Mouse (Mus musculus) left cerebral cortex, postnatal 25 days (tissue): ENCODE results near the gene Farp2. TPM values are rescaled to one million over a fixed set of nuclear protein-coding genes. Genes with fewer than 3 reads are reported as not detected.
A peak's percentile ranks its signal among the peaks of the same experiment; 100 is the strongest.
"Not testable (repeated sequence)": the region's sequence is repeated elsewhere in the genome, so short reads cannot be mapped to it uniquely, and the experiment has no call there.

ENCODE experiments used
- DNase-seq, 2 experiments: peaks; one replicate each; pipeline ENCODE4 v3.0.0; 2022; ENCODE audit warnings: low spot score in 2 of 2, mixed read lengths in 1 of 2
- intact Hi-C: fragments of 180-260 bp; cut with DNase I; formaldehyde crosslinking; loops from one replicate; pipeline ENCODE4 v1.15.1; 2025
- total RNA-seq, 2 experiments: library from RNA; stranded (reverse); gene quantifications; 2 replicates each; pipeline ENCODE4 v1.2.3; 2021

Gene Farp2
- total RNA-seq, 2 experiments from 2014 or later: 10.8 to 13.3 TPM

DNA sequence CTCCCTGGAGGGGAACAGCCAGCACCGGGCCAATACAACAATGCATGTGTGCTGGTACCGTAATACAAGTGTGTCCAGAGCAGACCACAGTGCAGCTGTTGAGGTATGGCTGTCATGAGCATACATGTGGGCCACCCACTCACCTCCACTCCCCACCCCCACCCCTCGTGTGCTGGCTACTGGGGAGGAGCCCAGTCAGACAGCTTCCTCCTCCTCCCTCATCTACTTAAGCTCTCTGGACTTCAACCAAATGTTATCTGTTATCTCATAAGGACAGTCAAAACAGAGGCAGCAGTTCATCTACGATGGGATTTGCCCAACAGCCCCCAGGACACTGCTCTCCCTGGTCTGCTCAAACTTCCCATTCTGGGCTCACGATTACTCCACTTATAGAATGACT is 107.1 kb downstream of the Farp2 start:
- no peak for DNase-seq
- intact Hi-C loops: no loop called here

DNA sequence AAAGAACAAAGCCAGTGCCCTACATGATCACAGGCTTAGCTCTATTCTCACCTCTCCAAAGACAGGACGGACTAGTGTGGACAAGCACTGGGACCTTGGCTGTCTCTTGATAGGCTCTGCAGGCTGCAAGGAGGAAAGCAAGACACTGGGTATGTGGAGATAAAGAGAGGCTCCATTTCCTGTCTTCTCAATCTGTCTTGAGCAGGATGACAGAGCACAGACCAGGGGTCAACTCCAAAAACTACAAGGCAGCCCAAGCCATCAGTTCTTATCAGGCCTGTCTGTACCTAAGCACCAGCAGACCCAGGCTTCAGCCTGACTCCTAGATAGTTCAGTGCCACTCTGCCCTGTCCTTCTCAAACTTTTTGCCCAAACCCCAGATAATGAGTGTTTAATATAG is 112.6 kb downstream of the Farp2 start:
- no peak for DNase-seq

DNA sequence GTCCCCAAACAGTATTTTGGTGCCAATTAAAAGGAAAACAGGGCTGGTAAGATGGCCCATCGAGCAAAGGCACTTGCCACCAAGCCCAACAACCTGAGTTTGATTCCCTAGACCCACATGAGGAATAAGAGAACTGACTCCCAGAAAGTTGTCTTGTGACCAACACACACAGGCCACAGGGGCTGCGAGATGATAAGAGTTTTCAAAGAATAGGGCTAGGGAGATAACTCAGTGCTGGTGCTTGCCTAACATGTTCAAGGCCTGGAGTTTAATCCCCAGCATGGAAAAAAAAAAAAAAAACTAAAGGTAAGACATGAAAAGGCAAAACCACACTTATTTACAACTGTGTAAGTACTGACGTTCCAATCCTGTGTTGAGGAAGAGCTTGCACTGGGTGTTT is 118.9 kb downstream of the Farp2 start:
- DNase-seq: no peak
- intact Hi-C loops: no loop called here

More for the DNA sequence above, 112.6 kb downstream of the Farp2 start:
- intact Hi-C loops: no loop called here

DNA sequence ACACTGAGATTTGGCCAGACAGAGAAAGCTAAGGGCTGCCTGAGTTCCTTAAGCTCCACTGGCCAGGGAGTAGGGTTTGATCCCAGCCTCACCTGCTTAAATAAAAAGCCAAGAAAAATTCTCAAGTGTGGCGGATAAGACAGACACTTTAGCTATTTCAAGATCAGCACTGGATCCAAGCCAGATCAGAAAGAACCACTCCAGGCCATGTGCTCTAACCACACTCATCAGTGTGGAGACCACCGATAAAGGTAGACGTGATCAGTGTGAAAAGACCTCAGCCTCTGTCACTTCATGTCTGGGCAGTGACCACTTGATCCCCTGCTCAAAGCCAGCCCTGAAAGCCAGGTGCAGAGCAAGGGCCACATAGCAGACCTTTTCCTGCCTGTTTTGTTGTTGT is 120.8 kb downstream of the Farp2 start:
- intact Hi-C loops: no loop called here
- DNase-seq: no peak

DNA sequence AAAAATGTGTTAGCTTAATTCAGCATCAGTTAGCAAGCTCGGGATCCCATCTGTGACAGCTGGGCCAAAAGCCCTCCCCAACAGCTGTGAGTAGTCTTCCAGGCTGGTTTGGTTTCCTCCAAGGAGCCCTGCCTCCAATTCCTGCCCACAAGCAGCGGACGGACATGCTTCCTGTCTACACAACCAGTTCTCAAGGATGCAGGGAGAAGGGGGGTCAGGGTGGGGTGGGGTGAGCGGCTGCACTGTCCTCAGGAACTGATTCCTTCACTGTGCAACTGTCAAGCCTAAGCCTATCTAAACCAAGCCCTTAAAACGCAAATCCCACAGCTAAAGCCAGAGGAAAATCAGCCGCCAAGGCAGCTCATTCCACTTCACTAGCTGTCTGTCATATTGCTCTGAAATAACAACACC is 122.6 kb downstream of the Farp2 start:
- intact Hi-C loops: loop anchor here (2.0 kb wide), 3 partner anchors 52 to 168 kb away; partner anchors contain the start of gene Ing5
- peak; percentile 54 to 85 for DNase-seq

DNA sequence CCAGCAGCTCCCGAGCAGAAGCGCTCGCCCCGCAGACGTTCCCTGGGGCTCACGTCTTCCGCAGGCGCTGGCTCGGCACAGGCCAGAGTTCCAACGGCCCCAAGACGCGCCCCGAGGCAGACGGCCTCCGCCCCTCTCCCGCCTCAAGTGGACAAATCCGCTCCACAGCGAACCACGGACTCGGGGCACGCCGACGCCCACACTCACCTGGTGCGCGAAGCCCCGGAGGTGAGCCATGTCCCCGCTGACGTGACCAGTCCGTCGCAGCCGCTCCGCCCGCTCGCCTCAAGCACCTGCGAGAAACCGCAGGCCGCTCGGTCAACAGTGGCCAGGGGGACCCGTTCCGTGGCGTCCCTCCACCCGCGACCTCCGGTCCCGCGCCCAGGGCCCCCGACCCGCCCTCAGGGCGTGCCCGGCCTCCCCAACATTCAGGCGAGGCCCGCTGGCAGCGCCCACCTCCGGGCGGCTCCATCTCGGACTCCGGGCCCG is 123.3 kb downstream of the Farp2 start:
- intact Hi-C loops: loop anchor here (1.0 to 2.0 kb wide), 6 partner anchors 52 to 168 kb away; partner anchors contain the start of genes Farp2, Hdlbp, Ing5 and Thap4
- DNase-seq: peak in 1 of 2 experiments; percentile 53

DNA sequence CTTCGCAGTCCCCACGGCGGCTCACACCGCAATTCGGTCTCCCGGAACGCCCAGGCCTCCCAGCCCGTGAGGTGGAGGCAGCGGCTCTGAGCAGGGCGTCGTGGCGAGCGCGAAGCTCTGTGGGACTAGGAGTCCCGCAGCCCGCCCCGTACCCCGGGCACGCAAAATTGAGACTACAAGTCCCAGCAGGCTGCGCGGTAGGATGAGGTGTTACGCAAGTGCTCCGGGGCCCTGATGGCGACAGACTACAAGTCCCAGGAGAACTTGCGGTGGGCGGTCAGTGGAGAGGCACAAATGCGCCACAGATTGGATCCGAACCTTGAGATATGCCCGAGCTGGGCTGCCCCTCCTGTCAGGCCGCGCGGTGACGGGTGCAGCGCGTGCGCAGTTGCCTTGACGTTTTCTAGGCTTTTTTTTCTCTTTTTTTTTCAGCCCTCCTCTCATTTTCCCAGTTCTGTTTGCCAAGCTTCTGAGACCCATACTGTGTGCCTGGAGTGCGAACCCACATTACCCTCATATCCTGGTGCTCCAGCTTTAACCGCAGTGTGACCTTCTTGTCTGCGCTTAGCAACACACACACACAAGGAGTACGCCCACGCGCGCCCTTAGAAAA is 123.8 kb downstream of the Farp2 start:
- intact Hi-C loops: loop anchor here (1.0 to 2.0 kb wide), 6 partner anchors 51 to 167 kb away; partner anchors contain the start of genes Farp2, Hdlbp, Ing5 and Thap4
- DNase-seq: peak; percentile 99 to 100

DNA sequence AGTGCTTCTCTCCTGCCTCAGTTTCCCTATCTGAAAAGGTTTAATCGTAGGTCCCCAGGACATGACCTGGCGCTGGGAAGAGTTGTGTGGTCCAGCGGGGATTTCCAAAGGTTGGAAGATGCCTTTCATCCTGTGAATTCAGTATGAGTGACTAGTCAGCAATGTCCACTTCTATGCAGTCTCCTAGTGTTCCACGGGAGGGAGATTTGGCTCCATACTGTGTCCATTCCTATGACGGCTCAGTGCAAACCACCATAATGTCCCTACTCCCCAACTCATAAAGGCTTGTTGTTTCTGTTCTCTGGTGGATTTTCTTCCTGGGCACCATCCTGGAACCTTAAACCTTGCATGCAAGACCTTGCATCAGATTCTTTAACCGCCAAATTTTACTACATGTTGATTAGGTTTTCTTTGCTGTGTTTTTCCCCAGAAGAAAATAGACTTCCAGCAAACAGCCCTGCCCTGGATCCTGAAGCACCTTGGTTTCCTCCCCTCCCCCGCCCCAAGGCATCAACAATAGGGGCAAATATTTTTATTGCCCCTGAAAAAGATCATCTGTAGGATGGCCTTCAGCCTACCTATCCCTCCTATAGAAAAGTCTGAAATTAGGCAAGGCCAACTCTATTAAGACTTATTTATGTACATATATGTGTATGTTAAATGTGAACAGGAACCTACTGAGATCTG is 124.5 kb downstream of the Farp2 start:
- intact Hi-C loops: no loop called here
- no peak for DNase-seq

DNA sequence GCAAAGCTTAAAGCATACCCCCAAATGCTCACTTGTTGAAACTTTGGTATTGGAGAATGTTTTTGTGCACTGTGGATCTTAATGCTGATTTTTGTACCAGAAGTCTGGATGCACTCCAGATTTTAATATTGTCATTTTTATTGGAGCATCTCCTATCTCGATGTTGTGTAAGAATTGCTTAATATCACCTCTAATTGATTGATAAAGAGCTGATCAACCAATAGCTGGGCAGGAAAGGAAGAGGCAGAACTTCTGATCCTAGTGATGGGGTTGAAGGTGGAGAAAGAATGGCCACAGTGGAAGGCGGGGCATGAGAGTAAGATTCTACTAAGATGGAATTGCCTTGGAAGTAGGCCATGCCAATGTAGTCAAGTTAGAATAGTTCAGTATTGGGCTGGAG is 130.1 kb downstream of the Farp2 start:
- intact Hi-C loops: no loop called here
- DNase-seq: no peak

DNA sequence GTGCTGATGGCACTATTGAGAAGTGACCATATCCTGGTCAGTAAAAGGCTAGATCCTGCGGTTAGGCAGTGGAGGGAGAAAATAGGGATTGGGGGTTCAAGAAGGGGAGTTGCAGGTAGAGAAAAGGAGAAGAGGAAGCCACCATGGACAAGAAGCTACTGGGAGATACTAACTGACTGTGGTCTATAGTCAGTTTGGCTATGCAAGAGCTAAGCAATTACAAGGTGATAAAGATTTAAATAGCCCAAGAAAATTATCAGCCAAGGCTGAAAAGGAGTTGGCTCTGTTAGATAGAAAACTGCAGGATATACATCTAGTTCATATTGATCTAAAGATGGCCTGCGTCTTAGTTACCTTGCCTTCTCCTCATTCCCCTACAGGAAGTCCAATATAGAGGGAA is 130.8 kb downstream of the Farp2 start:
- DNase-seq: no peak
- intact Hi-C loops: no loop called here

DNA sequence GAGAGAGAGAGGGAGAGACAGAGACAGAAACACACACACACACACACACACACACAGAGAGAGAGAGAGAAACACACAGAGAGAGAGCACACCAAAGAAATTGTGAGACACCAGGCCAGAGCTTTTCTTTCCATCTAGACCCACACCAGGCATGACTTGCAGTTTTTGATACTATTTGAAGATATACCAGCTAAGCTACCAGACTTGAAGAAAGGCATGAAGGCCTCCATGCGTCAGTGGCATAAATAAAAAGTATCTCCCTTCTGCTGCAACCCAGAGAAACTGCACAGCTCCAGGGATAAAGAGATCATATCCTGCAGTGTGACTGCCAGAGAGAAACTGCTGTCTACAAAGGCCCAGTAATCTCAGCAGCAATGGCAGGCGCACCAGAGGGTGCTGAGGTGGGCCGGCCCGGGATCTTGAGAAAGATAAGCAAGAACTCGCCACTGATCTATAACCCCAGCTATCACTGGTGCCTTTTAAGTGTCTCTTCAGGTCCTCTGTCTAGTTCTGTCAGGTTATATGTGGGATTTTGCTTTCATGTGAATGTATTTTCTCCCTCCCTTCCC is 137.8 kb downstream of the Farp2 start:
- peak in 1 of 2 experiments; percentile 41 for DNase-seq
- intact Hi-C loops: no loop called here

DNA sequence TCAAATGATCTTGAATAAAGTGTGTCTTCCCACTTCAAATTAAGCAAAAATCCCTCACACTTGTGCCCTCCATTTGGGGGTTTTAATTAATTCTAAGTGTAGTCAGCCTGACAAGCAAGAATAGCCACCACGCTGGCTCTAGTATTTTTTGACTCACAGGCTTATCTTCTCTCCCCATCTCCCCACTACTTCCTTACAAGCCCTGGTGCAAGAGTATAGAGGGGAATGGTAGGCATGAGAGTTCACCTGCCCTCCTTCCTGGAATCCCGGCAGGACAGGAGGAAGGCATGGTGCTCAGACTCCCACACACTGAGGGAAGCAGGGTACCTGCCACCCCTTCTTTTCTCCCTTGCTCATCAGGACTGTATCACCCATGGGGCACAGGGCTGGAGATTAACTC is 142.4 kb downstream of the Farp2 start:
- intact Hi-C loops: no loop called here
- peak in 1 of 2 experiments; percentile 11 for DNase-seq

DNA sequence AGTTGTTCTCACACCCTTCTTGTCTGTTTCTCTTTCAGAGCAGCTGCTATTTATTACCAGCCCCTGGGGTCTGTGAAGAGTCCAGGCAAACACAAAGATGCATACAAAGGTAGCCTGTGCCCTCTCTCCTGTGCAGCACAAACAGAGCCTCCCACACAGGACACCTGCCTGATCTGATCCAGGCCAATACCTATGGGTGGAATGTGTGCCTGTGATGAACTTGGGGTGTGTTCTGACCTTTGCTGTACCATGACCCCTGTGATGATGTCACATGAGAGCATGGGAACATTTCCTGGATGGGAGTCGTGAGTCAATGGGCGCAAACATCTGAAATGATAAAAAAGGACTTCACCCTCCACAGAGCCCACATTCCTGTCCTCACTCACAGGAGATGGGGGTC is 142.9 kb downstream of the Farp2 start:
- no peak for DNase-seq
- intact Hi-C loops: no loop called here

DNA sequence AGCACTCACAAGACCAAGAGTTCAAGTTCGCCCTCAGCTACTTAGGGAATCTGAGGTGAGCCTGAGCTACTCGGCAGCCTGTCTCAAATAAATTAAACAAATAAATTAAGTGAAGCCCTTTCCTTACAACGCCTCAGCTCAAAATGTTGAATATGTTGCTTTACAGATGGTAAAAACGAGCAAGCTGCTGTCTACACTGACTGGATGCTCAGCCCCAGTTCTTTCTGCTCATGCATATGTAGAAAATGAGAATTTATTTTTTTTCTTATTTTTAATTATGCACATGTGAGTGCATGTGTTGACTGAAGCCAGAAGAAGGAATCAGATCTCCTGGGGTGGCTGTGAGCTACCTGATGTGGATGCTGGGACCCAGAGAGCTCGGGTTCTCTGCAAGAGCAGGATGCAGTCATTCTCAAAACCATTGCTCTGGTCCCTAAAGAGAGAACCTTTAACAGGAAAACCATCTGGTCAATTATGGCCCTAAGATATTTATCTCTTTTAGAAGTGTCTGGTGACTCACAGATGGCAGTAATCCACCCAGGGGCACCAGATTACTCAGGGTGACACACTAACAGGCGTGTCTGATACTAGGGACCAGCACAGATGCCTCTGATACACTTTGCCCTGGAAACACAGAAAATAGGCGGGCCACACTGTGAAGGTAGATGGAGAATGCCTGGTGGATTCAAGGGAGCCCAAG is 144.6 kb downstream of the Farp2 start:
- no peak for DNase-seq
- intact Hi-C loops: no loop called here

DNA sequence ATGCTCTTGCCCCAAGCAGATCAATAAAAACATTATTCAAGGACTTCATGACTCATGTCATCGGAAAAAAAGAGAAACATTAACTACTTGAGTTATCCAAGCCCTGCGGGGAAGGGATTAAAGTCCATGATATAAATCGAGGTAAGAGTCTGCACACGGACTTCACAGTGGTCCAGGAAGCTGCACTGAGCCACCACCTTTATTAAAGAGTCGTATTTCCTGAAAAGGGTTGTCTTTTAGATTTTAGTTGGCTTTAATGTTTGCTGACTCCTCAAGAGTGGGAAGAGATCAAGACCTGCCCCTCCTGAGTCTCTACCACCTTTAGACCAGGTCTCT is 145.1 kb downstream of the Farp2 start:
- intact Hi-C loops: no loop called here
- no peak for DNase-seq

DNA sequence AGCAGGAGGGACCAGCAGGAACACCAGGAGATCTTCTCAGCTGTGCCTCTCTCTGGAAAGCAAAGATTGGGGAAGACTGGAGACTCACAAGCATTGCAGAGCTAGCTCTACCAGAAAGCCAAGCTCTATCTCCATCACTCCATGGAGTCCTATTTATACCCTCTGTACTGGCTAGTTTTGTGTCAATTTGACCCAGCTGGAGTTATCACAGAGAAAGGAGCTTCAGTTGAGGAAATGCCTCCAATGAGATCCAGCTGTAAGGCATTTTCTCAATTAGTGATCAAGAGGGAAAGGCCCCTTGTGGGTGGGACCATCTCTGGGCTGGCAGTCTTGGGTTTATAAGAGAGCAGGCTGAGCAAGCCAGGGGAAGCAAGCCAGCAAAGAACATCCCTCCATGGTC is 146.7 kb downstream of the Farp2 start, which contains the start of gene Stk25:
Stk25 (minus strand) TSS at position 101 of the 400 bp plus-strand sequence.
- DNase-seq, intact Hi-C loops: not testable (repeated sequence)

DNA sequence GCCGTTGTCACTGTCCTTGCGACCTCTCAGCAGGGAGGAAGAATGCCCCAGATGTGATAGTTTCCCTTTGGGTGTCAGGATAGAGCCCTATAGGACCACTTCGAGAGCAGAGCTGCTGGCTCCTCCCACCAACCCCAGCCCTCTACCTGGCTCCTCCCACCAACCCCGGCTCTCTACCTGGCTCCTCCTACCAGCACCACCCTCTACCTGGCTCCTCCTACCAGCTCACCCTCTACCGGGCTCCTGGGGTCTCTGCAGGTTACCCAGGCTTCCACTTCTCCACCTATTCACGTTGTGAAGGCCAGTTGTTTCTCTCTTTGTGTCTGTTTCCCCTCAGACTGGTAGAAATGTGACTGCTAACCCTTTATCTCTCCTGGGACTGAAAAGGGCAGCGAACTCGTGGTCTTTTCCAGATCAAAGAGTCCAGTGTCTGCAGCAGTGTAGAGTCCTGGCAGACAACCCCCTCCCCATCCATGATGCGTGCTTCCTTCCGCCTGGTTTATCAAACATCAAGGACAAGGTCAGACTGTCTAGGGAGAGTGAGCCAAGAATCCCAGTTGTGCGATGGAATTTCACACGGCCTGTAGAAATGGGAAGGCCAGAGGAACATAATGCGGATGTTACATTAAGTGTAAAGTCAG is 156.0 kb downstream of the Farp2 start:
- no peak for DNase-seq
- intact Hi-C loops: loop anchor here (2.0 kb wide), 1 partner anchor 59 kb away; no protein-coding TSS in a partner anchor

DNA sequence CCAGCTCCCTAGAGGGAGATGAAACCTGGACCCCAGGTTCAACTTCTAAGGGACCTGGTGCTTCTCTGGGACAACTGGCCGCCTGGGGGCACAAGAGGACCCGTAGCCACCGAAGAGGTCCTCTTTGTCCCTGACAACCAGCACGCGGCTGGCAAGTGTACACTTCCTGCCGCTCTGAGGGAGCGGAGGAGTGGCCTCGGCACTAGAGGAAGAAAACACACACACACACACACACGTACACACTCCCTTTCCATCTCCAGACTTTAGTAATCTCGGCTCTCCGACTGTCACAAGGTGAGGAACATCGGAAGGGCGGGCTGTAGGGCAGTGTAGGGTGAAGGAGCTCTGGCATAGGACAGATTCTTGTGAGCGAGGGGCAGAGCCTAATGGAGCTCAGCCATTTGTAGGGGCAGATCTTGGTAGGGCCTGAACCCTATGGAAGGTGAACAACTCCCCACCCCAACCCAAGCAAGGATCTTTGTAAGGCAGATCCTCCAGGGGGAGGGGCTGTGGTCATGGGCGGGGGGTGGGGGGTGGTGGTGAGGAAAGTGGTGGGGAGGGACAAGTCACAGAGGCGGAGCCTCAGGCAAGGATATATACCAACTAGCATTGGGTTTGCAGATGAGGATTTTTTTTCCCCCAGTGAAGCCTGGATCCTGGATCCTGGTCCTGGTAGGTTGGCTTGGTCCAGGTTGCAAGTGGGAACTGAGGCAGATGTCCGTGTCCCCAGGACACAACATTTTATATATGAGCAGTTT is 157.1 kb downstream of the Farp2 start:
- intact Hi-C loops: loop anchor here (2.0 kb wide), 1 partner anchor 58 kb away; no protein-coding TSS in a partner anchor
- DNase-seq: peak; percentile 40 to 54

DNA sequence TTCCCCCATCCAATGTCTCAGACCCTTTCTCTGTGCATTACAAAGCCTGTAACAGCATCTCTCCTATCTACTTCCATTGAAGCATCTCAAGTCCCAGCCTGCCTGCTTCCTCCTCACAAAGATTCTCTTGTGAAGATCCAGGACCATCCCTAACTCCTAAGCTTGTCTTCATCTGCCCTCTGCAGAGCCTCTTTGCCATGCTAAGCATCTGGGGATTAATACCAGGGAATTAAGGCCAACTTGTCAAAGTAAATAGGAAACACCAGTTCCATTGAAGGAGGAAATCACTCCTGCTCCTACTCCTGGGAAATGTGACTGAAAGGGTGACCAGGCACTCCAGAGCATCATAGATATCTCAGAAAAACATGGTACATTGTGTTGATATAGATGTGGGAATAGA is 158.1 kb downstream of the Farp2 start:
- intact Hi-C loops: loop anchor here (2.0 kb wide), 1 partner anchor 57 kb away; no protein-coding TSS in a partner anchor
- DNase-seq: no peak
